Mouse (Mus musculus) embryonic fibroblast, embryonic 13.5 days (primary cell): ENCODE data around the gene Tmem132c. TPM values are rescaled to one million over a fixed set of nuclear protein-coding genes. Genes with fewer than 3 reads are reported as not detected.

Experiments
- H3K27ac ChIP-seq: 2 replicates; pipeline ENCODE4 v1.5.1; 2012; ENCODE audit warnings: low read length, control low read depth, inconsistent platforms; ENCODE audit not compliant: insufficient read depth
- H3K4me1 ChIP-seq: 2 replicates; pipeline ENCODE4 v1.6.1; 2011; ENCODE audit warnings: low read length; ENCODE audit not compliant: control insufficient read depth, insufficient read depth
- H3K4me3 ChIP-seq: 2 replicates; pipeline ENCODE4 v1.5.1; 2011; ENCODE audit warnings: mild to moderate bottlenecking, control low read depth, low read length; ENCODE audit not compliant: insufficient read depth
- CTCF ChIP-seq: IDR thresholded peaks from 2 replicates; pipeline ENCODE4 v1.5.1; 2011; ENCODE audit warnings: mild to moderate bottlenecking, control low read depth, low read length, moderate library complexity, borderline replicate concordance; ENCODE audit not compliant: insufficient read depth
- POLR2A ChIP-seq: IDR thresholded peaks from 2 replicates; pipeline ENCODE4 v1.6.1; 2011; ENCODE audit warnings: low read depth, mild to moderate bottlenecking, control low read depth, low read length, moderate library complexity
- polyA plus RNA-seq: library from polyadenylated mRNA; stranded (reverse); fragments of >200 nt; gene quantifications from 2 replicates; pipeline ENCODE4 v1.2.4, GENCODE M21; 2011; ENCODE audit warnings: low read depth; ENCODE audit not compliant: missing spikeins, insufficient read length

The Tmem132c gene
- polyA plus RNA-seq, 1 experiment = 0.35 TPM

DNA sequence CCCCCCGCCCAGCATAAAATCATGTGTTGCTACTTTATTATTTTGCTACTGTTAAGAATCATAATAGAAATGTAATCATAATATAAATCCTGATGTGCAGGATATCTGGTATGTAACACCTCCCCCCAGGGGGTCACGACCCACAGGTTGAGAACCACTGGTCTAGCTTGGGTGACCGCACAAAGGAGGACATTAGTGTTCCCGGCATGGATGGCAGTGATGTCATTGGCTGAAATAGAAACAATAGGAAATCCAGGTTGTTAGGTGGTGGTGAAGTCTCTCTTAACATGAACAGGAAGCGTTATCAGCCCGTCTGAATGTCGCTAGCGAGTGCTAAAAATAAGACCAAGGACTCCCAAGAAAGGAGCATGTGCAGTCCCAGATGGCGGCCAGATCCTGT is 155.3 kb downstream of the Tmem132c start:
- TF ChIP-seq CTCF (no peak), POLR2A (no peak)
- Histone ChIP-seq H3K4me1 (no peaks in the 10 kb centered on the region), H3K27ac (no peak overlapping the region), H3K4me3 (no peak overlapping the region)

DNA sequence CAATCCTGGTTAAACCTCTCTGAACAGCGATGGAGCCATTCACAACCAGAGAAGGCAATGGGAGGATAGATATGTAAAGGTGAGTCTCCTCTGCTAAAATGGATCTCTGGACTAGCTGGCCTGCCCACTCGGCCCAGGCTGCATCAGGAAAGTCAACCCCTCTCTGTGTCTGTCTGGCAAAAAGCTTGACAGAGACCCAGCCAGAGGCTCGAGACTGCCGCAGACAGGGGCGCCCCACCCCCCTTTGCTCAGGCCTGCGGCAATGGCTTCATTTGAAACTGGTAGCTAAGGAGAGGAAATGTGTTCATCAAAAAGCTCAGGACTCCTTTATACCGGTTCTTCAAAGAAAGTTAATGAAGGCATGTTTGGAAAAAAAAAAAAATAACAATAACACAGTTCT is 156.4 kb downstream of the Tmem132c start:
- TF ChIP-seq POLR2A (no peak), CTCF (no peak)
- Histone ChIP-seq H3K4me1 (no peaks in the 10 kb centered on the region), H3K4me3 (no peak overlapping the region), H3K27ac (no peak overlapping the region)

DNA sequence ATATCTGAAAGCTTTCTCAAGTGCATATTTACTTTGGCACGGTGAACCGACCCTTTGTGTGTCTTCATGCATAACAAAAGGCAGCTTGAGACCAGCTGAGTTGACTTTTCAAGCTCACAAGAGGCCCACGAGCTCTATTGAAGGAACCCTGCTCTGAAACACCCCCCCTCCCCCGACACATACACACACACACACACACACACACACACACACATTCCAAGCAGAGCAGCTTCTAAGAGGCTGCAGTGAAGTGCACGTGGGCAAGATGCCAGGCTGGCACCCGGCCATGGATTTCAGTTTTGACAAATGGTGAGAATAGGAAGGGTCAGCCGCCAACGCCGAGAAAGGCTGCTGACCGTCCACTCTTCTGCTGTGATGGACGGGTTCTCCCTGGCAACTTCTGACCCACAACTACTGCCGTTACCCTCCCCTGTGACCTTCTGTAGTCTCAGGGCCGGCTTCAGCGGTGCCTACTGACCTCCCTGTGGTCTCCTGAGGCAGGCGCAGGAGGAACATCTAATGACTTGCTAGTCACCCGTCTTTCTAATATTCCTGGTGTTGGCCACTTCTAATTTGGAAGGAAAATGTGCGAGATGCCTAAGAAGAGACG is 163.9 kb downstream of the Tmem132c start:
- TF ChIP-seq POLR2A (no peak), CTCF (no peak)
- H3K27ac ChIP-seq = no peak overlapping the region
- H3K4me1 ChIP-seq = no peaks in the 10 kb centered on the region
- H3K4me3 ChIP-seq = no peak overlapping the region

DNA sequence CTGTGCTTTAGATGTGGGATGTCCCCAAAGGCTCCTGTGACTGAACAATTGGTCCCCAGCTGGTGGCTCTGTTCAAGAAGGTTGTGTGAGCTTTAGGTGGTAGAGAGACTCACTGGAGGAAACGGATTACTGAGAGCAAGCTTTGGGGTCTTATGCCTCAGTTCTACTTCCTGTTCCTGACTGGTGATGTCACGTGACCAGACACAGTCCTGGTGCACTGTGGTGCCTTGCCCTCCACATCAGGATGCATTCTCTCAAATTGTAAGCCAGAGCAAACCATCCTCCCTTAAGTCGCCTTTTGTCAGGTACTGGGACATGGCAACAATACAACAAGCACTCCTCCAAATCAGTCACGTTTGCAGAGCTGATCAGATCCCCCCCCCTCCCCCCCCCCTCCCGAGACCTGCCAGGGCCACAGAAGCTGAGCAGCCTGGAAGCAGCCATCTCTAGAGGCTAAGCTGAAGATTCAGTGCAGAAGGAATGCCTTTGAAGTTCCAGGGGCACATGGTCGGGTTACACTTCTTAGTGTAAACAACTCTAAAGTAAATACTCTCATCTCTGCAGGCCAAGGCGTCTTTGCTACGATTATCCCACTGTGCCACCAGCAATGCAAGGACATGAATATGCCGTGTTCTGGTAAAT is 164.5 kb downstream of the Tmem132c start:
- H3K4me1 ChIP-seq = no peaks in the 10 kb centered on the region
- H3K27ac ChIP-seq = no peak overlapping the region

GRCm38 (mm10) chr5:127416536-127416935 is 174.9 kb downstream of the Tmem132c start:
- TF ChIP-seq POLR2A (no peak), CTCF (no peak)
- Histone ChIP-seq H3K27ac (no peak overlapping the region), H3K4me3 (no peak overlapping the region), H3K4me1 (no peaks in the 10 kb centered on the region)

More for the DNA sequence above, 164.5 kb downstream of the Tmem132c start:
- H3K4me3 ChIP-seq = no peak overlapping the region
- TF ChIP-seq CTCF = no peak
- TF ChIP-seq POLR2A = no peak

DNA sequence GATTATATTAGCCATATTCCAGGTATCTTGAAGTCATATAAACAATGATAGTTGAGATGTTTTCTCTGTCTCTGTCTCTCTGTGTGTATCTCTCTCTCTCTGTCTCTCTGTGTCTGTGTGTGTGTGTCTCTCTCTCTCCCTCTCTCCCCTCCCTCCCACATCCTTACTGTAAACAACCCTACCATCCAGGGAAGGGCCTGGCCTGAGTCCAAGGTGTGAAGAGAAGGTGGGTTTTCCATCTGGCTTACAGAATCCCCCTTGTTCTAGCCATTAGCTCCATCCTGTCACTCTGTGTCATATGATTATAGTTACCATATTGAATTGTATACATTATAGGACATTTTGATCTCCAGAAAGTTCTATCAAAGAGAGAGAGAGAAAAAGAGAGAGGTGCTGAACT is 182.3 kb downstream of the Tmem132c start:
- Histone ChIP-seq H3K4me1 (no peaks in the 10 kb centered on the region), H3K4me3 (no peak overlapping the region), H3K27ac (no peak overlapping the region)
- TF ChIP-seq POLR2A = no peak
- TF ChIP-seq CTCF = no peak

GRCm38 (mm10) chr5:127429124-127429523 is 187.5 kb downstream of the Tmem132c start:
- TF ChIP-seq POLR2A = no peak
- no peak for TF ChIP-seq CTCF
- Histone ChIP-seq H3K4me1 (no peaks in the 10 kb centered on the region), H3K4me3 (no peak overlapping the region), H3K27ac (no peak overlapping the region)

DNA sequence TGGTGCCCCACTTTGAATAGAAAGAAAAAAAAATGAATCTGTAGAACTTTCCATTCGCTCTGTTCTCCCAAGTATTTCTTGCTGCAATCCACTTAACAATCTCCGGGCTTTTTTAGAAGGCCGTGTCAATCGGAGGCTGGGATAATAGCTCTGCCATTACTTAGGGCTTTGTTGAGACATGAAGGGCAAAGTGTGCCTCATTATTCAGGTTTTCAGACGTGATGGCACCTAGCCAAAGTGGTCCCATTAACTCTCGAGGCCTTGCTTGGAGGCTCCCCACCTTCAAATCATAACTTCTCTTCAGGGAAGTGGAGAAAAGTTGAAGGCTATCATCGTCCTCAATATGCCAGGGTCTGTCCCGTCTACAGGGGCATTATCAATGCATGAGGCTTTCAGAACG is 190.0 kb downstream of the Tmem132c start:
- TF ChIP-seq POLR2A (no peak), CTCF (no peak)
- H3K4me1 ChIP-seq = no peaks in the 10 kb centered on the region
- no peak overlapping the region for H3K27ac ChIP-seq
- H3K4me3 ChIP-seq = no peak overlapping the region

- Histone ChIP-seq H3K27ac (no peak overlapping the region), H3K4me1 (no peaks in the 10 kb centered on the region), H3K4me3 (no peak overlapping the region)
- TF ChIP-seq CTCF (no peak), POLR2A (no peak)
These were observed 195.2 kb downstream of the Tmem132c start for GRCm38 (mm10) chr5:127436836-127437235.

DNA sequence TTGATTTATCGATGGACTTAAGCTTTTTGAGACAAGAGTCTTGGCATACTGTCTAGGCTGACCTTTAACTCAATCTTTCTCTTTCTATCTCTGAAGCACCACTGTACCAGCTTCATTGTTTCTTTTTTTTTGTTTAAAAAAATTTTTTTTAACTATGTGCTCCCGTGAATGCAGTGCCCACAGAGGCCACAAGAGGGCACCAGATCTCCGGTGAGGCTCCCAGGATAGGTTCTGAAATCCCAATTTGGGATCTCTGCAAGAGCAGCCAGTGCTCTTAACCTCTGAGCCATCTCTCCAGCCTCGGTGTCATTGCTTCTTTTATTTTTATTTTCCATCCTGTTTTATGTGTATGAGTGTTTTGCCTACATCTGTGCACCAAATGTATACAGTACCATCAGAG is 197.0 kb downstream of the Tmem132c start:
- TF ChIP-seq CTCF (no peak), POLR2A (no peak)
- no peak overlapping the region for H3K4me3 ChIP-seq

DNA sequence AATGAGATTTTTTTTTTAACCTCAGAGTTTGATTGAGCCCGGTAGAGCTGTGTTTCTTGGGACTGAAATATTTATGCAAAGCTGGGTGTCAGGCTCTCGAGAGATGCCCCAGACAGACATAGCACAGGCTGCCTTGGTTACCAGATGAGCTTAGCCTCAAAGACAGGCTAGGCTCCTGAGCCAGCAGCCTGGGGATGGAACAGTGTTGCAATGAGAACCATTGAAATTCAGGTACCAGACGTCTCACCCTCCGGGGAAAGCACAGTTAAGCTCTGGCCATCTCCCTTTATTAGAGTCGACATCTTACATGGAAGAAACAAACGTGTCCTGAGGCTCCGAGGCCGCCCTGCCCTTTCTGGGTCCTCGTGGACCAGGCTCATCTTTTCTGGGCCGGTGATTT is 200.4 kb downstream of the Tmem132c start:
- TF ChIP-seq POLR2A (no peak), CTCF (no peak)
- Histone ChIP-seq H3K4me1 (no peaks in the 10 kb centered on the region), H3K4me3 (no peak overlapping the region), H3K27ac (no peak overlapping the region)

More for the DNA sequence above, 197.0 kb downstream of the Tmem132c start:
- Histone ChIP-seq H3K27ac (no peak overlapping the region), H3K4me1 (no peaks in the 10 kb centered on the region)

GRCm38 (mm10) chr5:127453580-127453979 is 212.0 kb downstream of the Tmem132c start:
- H3K4me3 ChIP-seq = no peak overlapping the region
- no peak for TF ChIP-seq POLR2A
- TF ChIP-seq CTCF = no peak
- H3K27ac ChIP-seq = no peak overlapping the region
- H3K4me1 ChIP-seq = no peaks in the 10 kb centered on the region
